Mouse (Mus musculus) liver, embryonic 14.5 days (tissue): ENCODE measurements around the gene C1qtnf5. TPM values are rescaled to one million over a fixed set of nuclear protein-coding genes. Genes with fewer than 3 reads are reported as not detected.
A peak's percentile ranks its signal among the peaks of the same experiment; 100 is the strongest.

Experiments used
- ATAC-seq: fragments of 200-750 bp; cut with Nextera tagmentation; 2 replicates; pipeline ENCODE4 v1.8.0; 2017; ENCODE audit warnings: moderate number of reproducible peaks, mild to moderate bottlenecking, moderate library complexity; ENCODE audit not compliant: insufficient read depth
- DNase-seq, 3 experiments: peaks; one replicate each; pipeline ENCODE4 v3.0.0-alpha.2; 2012 to 2013; ENCODE audit warnings: low read depth in 3 of 3, low spot score in 3 of 3
- H3K27ac ChIP-seq: fragments of 300-500 bp; sonication (generic); 2 replicates; pipeline ENCODE4 v1.5.1; 2014; ENCODE audit warnings: moderate library complexity, mild to moderate bottlenecking, control low read depth, inconsistent platforms
- H3K27me3 ChIP-seq: fragments of 300-500 bp; sonication (generic); 2 replicates; pipeline ENCODE4 v1.6.1; 2014; ENCODE audit warnings: mild to moderate bottlenecking, low read length, moderate library complexity; ENCODE audit not compliant: control insufficient read depth, insufficient read depth
- H3K36me3 ChIP-seq: fragments of 300-500 bp; sonication (generic); replicated peaks from 2 replicates; pipeline ENCODE4 v1.6.1; 2014; ENCODE audit warnings: low read depth; ENCODE audit not compliant: control insufficient read depth, insufficient read depth
- H3K4me1 ChIP-seq, 2 experiments: fragments of 200-500 bp in 1 of 2; fragments of 300-500 bp in 1 of 2; sonication (generic) in 1 of 2; replicated peaks; 2 replicates each; pipeline ENCODE4 v1.6.1; 2012 to 2014; ENCODE audit warnings: antibody characterized with exemption in 1 of 2, inconsistent platforms in 1 of 2, low read length in 1 of 2; ENCODE audit not compliant: control insufficient read depth in 2 of 2, insufficient read depth in 2 of 2
- H3K4me2 ChIP-seq: fragments of 300-500 bp; sonication (generic); 2 replicates; pipeline ENCODE4 v1.6.1; 2014; ENCODE audit warnings: low read depth, mild to moderate bottlenecking, control low read depth, moderate library complexity
- H3K4me3 ChIP-seq, 2 experiments: fragments of 200-500 bp in 1 of 2; fragments of 300-500 bp in 1 of 2; sonication (generic) in 1 of 2; 2 replicates each; pipeline ENCODE4 v1.5.1; 2012 to 2014; ENCODE audit warnings: low read depth in 2 of 2, low read length in 2 of 2, mild to moderate bottlenecking in 2 of 2, control low read depth in 1 of 2, inconsistent platforms in 1 of 2, moderate library complexity in 1 of 2; ENCODE audit not compliant: insufficient read depth in 1 of 2
- H3K9ac ChIP-seq: fragments of 300-500 bp; sonication (generic); replicated peaks from 2 replicates; pipeline ENCODE4 v1.6.1; 2014; ENCODE audit warnings: mild to moderate bottlenecking, control low read depth, moderate library complexity
- H3K9me3 ChIP-seq: fragments of 300-500 bp; sonication (generic); 2 replicates; pipeline ENCODE4 v1.6.1; 2016; ENCODE audit warnings: low read length, mixed read lengths; ENCODE audit not compliant: control insufficient read depth
- CTCF ChIP-seq: IDR thresholded peaks from 2 replicates; pipeline ENCODE4 v1.5.1; 2016; ENCODE audit warnings: antibody characterized with exemption, low read depth, control low read depth
- EP300 ChIP-seq: IDR thresholded peaks from 2 replicates; pipeline ENCODE4 v1.6.1; 2016; ENCODE audit warnings: antibody characterized with exemption, low read depth
- WGBS: fragments of 180-500 bp; shearing (Covaris S2); extraction: QIAGEN DNeasy Blood & Tissue Kit; methylation state at CpG from one replicate; pipeline ENCODE4 v1.1.7; 2014; ENCODE audit not compliant: insufficient replicate concordance; 5-methylcytosine and 5-hydroxymethylcytosine counted together
- polyA plus RNA-seq, 2 experiments: library from polyadenylated mRNA; depleted of rRNA in 1 of 2; stranded (reverse) in 1 of 2; unstranded in 1 of 2; fragments of >200 nt; fragmentation: Nextera tagmentation in 1 of 2; extraction: Ambion mirVana in 1 of 2; gene quantifications; 2 replicates each; pipeline versions ENCODE4 v1.2.1 to v1.2.3; 2012 to 2014

C1qtnf5 gene
- polyA plus RNA-seq, 2 experiments, result 0.27 to 0.30 TPM

- Histone ChIP-seq H3K27ac (no peak overlapping the region), H3K4me3 (no peak overlapping the region), H3K9ac (no peak overlapping the region), H3K27me3 (peaks cover 2% of the 10 kb centered on the region; the same call in 1 of the 2 replicates), H3K4me1 (no peaks in the 10 kb centered on the region; a peak in 1 of 4 replicates), H3K4me2 (no peak overlapping the region), H3K36me3 (no peaks in the 10 kb centered on the region), H3K9me3 (no peaks in the 10 kb centered on the region)
- no peak for TF ChIP-seq EP300
- no peak for TF ChIP-seq CTCF
- DNase-seq, result no peak
- WGBS, result 45% methylated on average over 4 of the region's 4 CpGs
- no peak for ATAC-seq
Measured at GRCm38 (mm10) chr9:44072599-44072915, 34.5 kb upstream of the C1qtnf5 start.

GRCm38 (mm10) chr9:44073115-44073514 is 33.9 kb upstream of the C1qtnf5 start:
- H3K9me3 ChIP-seq, result no peaks in the 10 kb centered on the region
- TF ChIP-seq EP300, result no peak
- TF ChIP-seq CTCF, result no peak
- 52% methylated on average over 5 of the region's 5 CpGs for WGBS
- no peaks in the 10 kb centered on the region for H3K4me1 ChIP-seq
- H3K27me3 ChIP-seq, result peaks cover 2% of the 10 kb centered on the region; the same call in 1 of the 2 replicates
- H3K27ac ChIP-seq, result no peak overlapping the region
- no peak overlapping the region for H3K4me3 ChIP-seq
- no peak overlapping the region for H3K4me2 ChIP-seq
- H3K36me3 ChIP-seq, result no peaks in the 10 kb centered on the region
- H3K9ac ChIP-seq, result no peak overlapping the region
- ATAC-seq, result no peak
- no peak for DNase-seq

GRCm38 (mm10) chr9:44074395-44075275 is 32.4 kb upstream of the C1qtnf5 start:
- no peak overlapping the region for H3K27ac ChIP-seq
- no peak overlapping the region for H3K4me2 ChIP-seq
- WGBS, result 36% methylated on average over 9 of the region's 9 CpGs
- peak in 1 of 3 experiments; percentile 20 for DNase-seq
- H3K9me3 ChIP-seq, result no peaks in the 10 kb centered on the region
- H3K9ac ChIP-seq, result no peak overlapping the region
- H3K36me3 ChIP-seq, result no peaks in the 10 kb centered on the region
- ATAC-seq, result no peak
- no peak overlapping the region for H3K4me3 ChIP-seq
- no peaks in the 10 kb centered on the region for H3K4me1 ChIP-seq
- TF ChIP-seq CTCF (peak; percentile 59), EP300 (no peak)
- H3K27me3 ChIP-seq, result peaks cover 2% of the 10 kb centered on the region; the same call in 1 of the 2 replicates

GRCm38 (mm10) chr9:44075276-44075995 is 31.6 kb upstream of the C1qtnf5 start:
- ATAC-seq (no peak), DNase-seq (no peak)
- Histone ChIP-seq H3K27me3 (peaks cover 2% of the 10 kb centered on the region; the same call in 1 of the 2 replicates), H3K4me1 (no peaks in the 10 kb centered on the region), H3K9ac (no peak overlapping the region), H3K4me3 (no peak overlapping the region), H3K27ac (no peak overlapping the region), H3K9me3 (no peaks in the 10 kb centered on the region), H3K36me3 (no peaks in the 10 kb centered on the region), H3K4me2 (no peak overlapping the region)
- WGBS, result 65% methylated on average over 24 of the region's 24 CpGs
- TF ChIP-seq CTCF (no peak), EP300 (no peak)
